Mouse (Mus musculus) E14TG2a.4 (cell line): ENCODE results near the gene Esf1.

ENCODE experiments used
- CTCF ChIP-seq: conservative IDR thresholded peaks from 2 replicates; pipeline ENCODE4 v1.5.1; 2014; ENCODE audit warnings: low read length
- POU5F1 ChIP-seq: IDR thresholded peaks from 2 replicates; pipeline ENCODE4 v1.6.1; 2014; ENCODE audit warnings: low read length, borderline replicate concordance

- TF ChIP-seq CTCF = no peak
- no peak for TF ChIP-seq POU5F1
These were observed 70.4 kb downstream of the Esf1 start for GRCm38 (mm10) chr2:140099971-140100370.
